Mouse (Mus musculus): ENCODE measurements around the gene Slc12a8.

DNA sequence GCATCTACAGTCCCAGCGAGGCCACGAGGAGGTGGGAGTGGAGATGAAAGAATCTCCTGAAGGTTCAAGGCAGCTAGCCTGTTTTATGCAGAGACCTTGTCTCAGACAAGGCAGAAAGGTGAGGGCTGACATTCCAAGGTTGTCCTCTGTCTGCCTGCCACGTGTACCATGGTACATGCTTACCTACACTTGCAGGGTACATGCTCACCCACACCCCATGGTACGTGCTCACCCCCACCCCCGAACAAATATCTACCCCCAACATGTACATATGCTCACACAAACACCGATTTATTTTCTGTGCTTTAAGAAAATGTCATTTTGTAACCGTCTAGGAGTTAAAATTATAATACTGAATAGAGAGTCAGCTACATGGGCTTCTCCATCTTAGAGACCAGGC is 76.3 kb downstream of the Slc12a8 start:
- TF ChIP-seq POLR2A (IDR thresholded peaks at IDR 0.05; ENCODE audit: extremely low read depth, insufficient read depth, low read length) (no peak), CTCF (IDR thresholded peaks at IDR 0.05; ENCODE audit: extremely low read depth, insufficient read depth, low read length) (no peak)

Data from cortical plate, adult 2 months (tissue).